In the genomic region with DNA sequence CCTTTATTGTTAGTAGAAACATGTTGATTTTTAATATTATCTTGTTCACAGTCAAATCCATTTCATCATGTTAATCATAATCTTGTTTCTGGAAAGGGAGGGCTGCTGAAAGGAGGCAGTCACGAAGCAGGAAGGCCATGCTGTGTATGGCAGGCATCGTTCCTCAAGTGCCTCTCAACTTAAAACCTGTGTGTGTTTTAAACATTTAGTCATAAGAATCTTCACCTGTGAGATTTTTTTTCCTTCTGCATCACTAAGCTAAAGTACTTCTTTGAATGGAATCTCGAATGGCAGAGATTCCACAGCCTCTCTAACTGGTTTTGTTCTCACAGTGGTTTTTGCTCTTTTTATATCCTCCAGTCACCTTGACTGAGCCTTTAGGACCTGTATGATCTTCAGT, we compare ENCODE assay signal across 19 mouse cellular contexts. TPM values are rescaled to one million over a fixed set of nuclear protein-coding genes. Genes with fewer than 3 reads are reported as not detected.
"Had no signal": no experiment of that assay in that cellular context is flagged by ENCODE, and none has a peak within 500 bp of the region (broad histone marks: within the 10 kb centered on the region; RNA-seq: fewer than 3 reads in every experiment).

No protein-coding gene starts in this region.

- H3K9ac ChIP-seq: liver, embryonic 12.5 days; liver, embryonic 14.5 days; midbrain, embryonic 12.5 days; neural tube, embryonic 13.5 days; neural tube, embryonic 15.5 days had no signal

- ATAC-seq: liver, embryonic 12.5 days; midbrain, embryonic 16.5 days had no signal

- H3K4me1 ChIP-seq: liver, embryonic 12.5 days; neural tube, embryonic 13.5 days; neural tube, embryonic 15.5 days had no signal

- DNase-seq: lung, adult 2 months; midbrain, embryonic 14.5 days; retina, postnatal 1 day; right cerebral cortex, adult 18-20 months; right cerebral cortex, postnatal 25 days; right cerebral cortex, postnatal 4 days; spleen, adult 18-20 months; thymus, adult 18-20 months; thymus, postnatal 14 days; thymus, postnatal 36 days had no signal

- H3K4me2 ChIP-seq: liver, embryonic 12.5 days; midbrain, embryonic 12.5 days; neural tube, embryonic 13.5 days; neural tube, embryonic 15.5 days had no signal

- H3K9me3 ChIP-seq: liver, embryonic 12.5 days; midbrain, embryonic 10.5 days; midbrain, embryonic 12.5 days; neural tube, embryonic 13.5 days; neural tube, embryonic 15.5 days had no signal

- H3K36me3 ChIP-seq: liver, embryonic 12.5 days; midbrain, embryonic 10.5 days; midbrain, embryonic 12.5 days; neural tube, embryonic 13.5 days; neural tube, embryonic 15.5 days had no signal

- H3K4me3 ChIP-seq: liver, embryonic 12.5 days; midbrain, embryonic 10.5 days; midbrain, embryonic 12.5 days; myocyte; neural tube, embryonic 13.5 days; neural tube, embryonic 15.5 days had no signal

- H3K27ac ChIP-seq: liver, embryonic 12.5 days; liver, embryonic 14.5 days; midbrain, embryonic 10.5 days; midbrain, embryonic 12.5 days; neural tube, embryonic 13.5 days; neural tube, embryonic 15.5 days had no signal

- H3K27me3 ChIP-seq: liver, embryonic 12.5 days; midbrain, embryonic 12.5 days; neural tube, embryonic 13.5 days; neural tube, embryonic 15.5 days had no signal

RNA-seq across cellular contexts. Expression of gene Ndnf, which starts 25.0 kb away (rescaled TPM):
- polyA plus RNA-seq: liver, adult 2 months had no signal
